Mouse (Mus musculus) 3134 (cell line): ENCODE results near the gene Kcnip4.

ENCODE experiments used
- DNase-seq: peaks from one replicate; pipeline ENCODE4 v3.0.0-alpha.2; 2011; ENCODE audit warnings: low spot score; ENCODE audit not compliant: insufficient read length; ENCODE audit errors: extremely low read depth

Gene Kcnip4

DNA sequence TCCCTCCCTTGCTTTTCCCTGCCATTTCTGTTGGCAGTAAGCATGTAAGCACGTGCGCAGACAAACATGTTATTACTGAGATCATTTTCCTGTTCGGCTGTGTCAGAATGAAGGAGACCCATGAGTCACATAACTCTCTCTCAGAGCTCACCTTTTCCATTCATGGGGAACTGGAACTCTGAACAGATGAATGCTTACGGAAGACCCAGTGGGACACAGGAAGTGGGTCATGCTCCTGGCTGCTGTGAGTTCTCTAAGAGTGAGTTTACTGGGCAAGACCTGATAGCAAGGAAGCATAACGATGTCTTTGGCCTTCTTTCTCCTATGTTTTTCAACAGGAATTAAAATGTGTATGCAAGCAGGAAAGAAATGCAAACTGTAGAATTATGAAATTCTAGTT is 917.8 kb downstream of the Kcnip4 start:
- no peak for DNase-seq

DNA sequence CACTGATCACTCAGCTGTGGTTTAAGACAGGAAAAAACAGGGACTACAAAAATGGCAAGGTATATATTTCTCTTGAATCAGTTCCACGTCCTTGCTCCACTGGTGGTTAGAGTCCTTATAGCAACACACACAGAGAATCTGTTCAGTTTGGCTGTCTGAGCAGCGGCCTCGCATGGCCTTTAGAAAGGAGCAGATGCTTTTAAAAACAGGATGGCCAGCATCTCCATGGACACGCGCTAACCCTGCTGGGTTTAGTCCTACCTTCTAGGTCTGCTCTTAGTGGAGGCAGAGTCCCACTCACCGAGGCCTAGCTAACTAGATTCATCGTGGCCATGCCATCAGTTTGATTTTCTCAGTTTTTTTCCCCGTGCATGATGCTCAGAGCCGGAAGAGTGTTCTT is 918.4 kb downstream of the Kcnip4 start:
- no peak for DNase-seq

DNA sequence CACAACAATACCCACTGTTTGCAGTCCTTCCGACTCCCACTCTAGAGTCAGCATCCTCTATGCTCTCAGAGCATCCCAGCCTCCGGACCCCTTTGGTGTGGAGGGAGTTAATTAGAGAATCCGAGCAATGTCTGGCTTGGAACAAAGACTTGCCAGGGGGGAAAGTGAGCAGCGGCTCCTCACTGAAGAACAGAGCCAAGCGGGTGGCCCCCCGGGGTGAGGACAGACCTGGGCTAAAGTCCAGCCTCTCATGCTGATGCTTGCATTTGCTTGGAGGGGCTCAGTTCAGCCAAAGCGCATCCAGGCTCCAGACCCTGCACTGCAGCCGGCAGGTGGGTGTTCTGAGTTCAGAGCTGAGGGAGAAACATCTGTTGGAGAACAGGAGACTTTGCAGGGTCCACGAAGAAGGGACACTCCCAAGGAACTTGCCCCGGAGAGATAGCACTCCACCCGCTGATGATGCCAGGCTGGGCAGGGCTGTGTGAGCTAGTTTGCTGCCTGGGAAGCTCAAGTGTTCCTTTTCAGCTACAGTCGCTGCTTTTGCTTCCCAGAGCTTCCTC is 925.1 kb downstream of the Kcnip4 start:
- no peak for DNase-seq

DNA sequence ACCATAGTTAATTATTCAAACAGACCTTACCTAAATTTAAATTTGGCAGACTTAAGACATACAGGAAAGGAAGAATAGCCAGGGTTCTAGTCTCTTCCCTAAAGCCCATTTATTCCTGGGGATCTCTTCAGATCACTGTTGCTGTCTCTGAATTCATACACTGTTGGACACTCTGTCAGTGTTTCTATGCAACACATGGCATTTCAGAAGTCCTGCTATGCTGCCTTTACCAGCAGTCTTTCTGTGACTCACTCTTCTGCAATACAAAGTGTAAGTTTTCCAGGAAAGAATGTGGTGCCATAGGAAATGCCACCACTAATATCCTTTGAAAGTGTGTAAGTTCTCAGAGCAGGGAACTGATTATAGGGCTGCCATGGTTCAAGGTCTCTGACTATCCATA is 936.7 kb downstream of the Kcnip4 start:
- DNase-seq, result no peak

DNA sequence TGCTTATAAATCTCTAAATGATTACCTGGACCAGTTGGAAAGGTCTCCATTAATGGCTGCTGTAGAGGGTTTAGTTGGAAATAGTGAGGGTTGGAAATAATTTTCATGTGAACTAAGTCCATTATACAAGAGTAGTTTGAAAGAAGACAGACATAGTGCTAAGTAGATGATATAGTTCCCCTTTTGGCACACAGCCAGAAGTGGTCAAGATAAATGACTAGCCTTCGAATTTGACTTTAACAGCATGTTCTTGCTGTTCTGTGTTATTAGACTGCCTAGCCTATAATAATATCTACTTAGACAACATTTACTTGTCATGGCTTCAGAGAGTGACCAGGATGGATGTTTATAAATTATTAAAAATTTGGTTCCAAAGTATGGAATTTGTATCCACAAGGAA is 941.3 kb downstream of the Kcnip4 start:
- DNase-seq, result no peak

DNA sequence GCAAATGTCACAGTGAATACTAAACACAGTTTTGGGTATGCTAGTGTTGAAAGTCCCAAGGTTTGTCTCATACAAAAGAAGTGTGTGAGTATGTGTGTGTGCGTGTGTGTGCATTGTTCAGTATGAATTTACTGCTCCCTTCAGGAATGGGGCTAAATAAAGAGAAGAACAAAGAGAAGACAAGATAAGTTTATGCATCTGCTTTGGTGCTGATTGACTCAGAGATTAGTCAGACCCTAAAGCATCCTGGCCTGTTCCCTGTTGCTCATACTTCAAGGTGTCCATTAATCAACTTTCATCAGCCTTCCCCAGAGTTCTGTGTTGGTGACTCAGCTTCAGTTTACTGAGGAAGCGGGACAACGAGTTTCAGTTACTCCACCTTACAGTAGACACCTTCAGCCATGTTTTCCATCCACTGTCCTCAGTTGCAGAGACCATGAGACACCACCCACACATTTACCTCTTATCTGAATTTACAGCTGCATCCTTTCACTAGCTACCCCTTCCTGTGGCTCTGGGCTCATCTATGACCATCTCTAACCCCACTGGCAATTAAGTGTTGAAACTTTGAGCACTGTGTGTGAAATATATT is 960.6 kb downstream of the Kcnip4 start:
- no peak for DNase-seq

DNA sequence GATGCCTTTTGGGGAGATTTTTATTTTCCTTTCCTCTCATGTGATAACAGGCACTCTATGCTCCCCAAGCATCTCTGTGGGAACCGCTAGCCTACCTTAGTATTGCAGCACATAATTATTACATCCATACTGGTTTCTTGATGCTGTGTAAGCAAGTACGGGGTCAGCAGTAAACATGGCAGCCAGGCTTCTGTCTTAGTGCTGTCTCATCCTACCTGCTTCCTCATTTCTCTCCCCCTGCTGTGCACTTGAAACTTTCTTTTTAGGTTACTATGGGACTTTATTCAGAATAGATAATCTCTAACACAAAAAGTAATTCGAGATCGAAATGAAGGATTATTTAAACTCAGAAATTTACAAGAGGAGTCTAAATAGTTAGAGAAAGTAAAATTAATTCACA is 973.0 kb downstream of the Kcnip4 start:
- DNase-seq, result no peak

DNA sequence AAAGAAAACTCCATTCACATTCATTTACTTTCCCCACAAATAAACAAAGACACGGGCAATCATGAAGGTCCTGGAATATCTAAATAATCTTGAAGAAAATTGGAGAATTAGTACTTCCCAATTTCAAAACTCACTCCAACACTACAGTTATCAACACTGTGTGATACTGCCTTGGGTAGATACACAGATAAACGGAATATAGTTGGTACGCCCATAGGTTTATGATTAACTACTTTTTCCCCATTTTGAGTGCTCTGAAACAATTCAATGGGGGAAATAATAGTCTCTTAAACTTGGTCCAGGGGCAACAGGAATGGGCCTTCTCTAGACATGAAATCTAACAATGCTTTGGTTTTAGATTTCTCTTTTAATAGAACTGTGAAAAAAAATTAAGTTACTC is 978.9 kb downstream of the Kcnip4 start:
- DNase-seq, result no peak

DNA sequence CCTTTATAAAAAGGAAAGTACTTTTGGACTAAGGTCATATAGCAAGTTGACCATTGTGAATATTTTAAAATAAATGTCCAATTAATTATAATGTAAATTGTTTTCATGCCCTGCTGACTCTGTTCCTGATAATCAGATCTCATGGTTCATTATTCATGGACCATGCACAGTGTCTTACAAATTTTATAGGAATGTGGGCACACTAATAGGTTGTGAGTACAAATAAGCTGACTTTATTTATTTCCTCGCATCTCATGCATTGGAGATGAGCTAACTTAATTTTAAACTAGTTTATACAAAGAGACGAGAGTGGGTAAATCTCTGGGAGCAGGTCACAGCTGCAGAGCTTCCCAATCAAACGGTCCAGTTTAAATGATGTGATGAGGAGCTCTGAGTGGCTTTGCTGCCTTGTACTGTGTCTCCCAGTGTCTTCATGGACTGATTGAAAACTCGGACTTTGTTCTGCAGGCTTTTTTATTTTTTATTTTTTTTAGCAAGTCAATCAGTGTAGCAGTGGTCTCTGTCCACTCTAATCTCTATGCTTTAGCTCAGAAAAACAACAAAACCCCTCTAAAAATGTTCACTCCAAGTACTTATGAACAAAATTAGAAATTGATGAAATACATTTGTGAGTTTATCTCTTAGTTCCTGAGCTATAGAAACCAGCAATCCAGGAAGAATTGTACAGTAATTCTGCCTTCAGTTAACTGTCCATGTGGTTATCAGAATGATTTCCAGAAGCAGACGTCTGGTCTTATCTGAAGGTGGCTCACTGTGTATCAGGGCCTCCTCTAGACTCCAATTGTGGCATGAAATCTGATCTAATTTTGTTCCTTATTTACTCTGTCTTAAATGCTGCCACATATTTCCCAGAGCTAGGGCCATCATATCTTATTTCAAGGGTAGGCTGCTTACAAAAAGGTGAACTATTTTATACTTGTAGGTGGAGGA is 979.6 kb downstream of the Kcnip4 start:
- no peak for DNase-seq

DNA sequence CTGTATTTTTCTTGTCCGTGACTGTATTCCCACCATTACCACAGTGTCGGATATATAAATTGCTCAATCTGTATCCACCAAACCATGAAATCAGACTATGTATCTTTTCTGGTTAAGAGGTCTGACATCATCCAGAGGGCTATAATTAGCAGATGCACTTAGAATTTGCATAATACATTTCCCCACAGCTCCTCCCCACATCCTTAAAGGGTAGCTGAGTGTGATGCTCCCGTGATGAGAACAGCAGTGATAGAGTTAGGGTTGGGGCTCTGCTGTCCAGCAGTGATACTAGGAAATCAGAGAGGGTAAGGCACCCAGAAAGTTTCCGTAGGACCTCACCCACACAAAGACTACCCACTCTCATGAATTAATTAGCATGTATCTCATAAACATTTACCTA is 1006.7 kb downstream of the Kcnip4 start:
- DNase-seq, result no peak

DNA sequence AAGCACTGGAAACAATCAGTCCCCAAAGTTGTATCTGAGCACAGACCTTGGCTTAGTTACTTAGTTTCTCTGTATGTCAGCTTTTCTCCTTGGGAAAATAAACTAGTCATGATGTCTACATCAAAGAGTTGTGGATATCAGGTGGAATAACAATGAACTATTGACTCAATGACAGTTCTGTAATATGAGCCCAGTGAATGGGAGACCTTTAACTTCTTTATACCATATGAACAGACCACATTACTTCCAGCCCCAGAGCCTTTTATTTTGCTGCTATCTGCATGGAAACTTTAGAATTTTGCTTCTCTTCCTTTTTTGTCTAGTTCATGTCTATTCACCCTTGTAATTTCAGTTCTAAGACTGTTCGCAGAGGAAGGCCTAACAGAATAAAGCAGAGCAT is 1011.4 kb downstream of the Kcnip4 start:
- DNase-seq, result no peak

DNA sequence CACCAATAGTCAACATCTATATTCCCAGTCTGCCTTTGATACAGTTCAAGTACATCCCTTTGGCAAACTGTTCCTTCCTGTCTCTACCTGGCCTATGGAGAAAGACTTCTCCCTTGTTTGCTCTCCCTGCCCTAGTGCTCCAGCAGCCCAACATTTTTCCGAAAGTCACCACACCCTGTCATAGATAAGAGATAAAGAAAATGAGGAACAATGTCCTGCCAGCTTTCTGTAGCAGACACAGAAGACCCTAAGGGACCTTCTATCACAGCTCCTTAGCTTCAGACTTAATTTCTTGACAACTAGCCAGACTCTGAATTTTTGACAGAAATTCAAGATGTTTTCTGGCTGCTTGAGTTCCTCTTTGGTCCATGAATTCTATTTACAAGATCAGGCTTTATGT is 1013.4 kb downstream of the Kcnip4 start:
- DNase-seq, result no peak

DNA sequence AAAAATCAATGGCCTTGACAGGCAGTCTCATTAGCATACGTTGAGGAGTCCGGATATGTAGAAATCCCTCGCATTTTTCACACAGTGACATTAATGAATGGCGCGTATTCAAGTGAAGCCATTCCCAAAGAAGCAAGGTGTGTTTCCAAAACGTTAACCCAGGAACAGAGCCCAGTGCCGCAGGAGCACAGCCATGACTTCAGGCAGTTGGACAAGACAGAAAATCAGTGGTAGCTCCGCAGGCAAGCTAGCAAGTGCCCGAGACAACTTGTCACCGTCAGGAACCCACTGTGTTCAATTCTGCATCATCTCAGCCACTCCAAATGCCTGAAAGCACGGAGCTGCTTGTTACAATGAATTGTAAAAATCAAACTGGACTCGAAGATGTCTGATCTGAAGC is 1014.5 kb downstream of the Kcnip4 start:
- no peak for DNase-seq

DNA sequence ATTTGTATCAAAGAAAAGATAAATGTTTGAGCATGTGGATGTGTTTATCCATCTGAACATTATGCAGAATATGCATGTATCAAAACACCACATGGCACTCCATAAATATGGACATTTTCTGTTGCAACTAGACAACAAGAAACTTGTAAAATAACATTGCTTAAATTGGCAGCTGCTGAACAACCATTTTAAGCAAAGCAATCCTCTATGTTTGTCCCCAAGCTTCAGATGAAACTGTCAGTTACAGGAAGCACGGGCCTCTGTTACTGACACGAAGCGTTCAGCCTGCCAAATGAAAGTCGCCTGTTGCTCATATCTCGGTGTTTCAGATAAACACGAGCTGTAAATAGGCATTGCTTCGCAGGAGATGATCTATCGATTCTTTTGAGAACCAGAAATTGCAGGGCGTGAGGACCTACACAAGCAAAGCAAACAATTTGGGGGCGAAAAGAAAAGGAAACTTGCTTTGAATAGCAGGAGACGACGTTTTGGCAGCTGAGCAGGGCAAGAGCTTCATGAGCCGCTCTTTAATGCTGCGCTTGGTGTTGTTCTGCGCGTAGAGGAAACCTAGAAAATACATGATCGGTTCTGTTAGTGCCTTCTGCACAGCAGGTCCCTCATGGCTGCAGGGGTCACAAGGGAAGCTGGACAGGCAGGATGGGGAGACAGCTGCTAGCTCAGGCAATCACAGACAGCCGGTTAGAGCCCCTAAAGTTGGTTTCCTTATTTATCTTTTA is 1015.3 kb downstream of the Kcnip4 start:
- no peak for DNase-seq

DNA sequence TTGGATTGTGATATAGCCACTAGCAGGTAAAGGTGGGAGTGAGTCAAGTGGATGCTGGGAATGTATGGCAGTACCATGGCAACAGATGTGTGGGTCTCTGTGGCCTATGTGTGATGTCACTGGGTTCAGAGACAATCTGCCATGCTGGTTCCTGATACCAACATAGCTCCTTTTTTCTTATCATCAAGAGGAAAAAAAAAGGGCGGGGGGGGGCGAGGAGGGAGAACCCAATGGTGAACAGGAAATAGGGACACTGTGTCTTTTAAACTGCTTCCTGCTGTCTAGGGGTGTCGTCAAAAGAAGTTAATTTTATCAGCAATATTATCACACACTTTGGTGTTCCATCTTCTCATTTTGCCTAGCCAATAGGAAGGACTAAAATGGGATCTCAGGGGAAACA is 1021.6 kb downstream of the Kcnip4 start:
- DNase-seq, result no peak

DNA sequence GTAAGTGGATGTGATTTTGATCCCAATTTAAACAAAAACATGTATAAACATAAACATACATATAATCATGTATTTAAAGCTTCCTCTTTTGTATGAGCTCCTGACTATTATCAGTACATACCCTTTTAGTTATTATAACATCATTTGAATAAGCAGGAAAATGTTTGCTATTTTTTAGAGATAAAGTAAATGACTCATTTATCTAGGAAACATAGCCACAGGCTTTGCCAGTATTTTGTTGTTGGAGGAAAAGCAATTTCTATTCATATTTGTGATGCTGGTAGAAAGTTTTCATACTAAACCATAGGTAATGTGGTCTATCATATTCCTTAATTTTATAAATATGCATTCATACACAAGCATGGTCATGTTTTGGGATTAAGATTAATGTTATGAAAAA is 1022.3 kb downstream of the Kcnip4 start:
- DNase-seq, result no peak

DNA sequence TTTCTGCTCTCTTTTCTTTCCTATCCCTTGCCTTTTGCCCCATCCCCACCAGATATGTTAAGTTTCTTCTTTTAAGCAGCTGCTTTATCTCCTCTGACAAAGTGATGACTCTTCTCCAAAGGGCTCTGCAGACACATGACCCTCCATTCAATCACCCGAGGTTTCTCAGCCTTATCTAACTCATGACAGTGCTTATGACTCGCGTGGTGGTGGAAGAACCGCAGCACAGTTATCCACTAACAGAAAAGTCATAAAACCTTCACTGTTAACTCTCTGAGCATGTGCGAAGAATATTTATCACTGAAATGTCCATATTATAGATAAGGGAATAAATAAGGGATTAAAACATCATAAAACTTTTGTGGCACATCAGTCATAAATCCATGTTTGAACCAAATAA is 1024.5 kb downstream of the Kcnip4 start:
- no peak for DNase-seq

DNA sequence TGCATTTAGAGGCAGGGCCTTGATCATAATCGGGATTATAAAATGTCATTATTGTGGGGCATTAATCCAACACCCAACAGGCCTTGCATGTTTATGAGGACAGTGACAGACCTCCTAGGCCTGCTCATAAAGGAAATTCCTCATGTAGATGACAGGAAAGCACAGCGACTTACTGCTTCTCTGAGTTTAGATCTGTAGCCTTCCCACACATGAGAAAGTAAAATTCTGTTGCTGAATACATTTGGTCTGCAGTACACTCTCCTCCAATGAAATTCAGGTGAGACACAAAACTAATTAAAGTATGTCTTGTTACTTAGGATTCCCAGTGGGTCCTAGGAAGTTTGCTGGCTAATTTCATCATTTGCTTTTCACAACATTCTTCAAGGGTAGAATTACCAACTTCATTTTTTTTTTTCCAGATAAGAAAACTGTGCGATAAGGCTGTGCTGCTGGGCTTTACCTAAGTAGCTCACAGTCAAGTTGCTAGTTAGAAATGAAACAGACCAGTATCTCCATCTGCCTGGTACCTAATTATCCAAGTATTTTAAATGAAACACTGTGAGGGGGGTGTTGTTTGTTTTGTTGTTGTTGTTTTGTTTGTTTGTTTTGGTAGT is 1033.7 kb downstream of the Kcnip4 start:
- DNase-seq, result no peak

DNA sequence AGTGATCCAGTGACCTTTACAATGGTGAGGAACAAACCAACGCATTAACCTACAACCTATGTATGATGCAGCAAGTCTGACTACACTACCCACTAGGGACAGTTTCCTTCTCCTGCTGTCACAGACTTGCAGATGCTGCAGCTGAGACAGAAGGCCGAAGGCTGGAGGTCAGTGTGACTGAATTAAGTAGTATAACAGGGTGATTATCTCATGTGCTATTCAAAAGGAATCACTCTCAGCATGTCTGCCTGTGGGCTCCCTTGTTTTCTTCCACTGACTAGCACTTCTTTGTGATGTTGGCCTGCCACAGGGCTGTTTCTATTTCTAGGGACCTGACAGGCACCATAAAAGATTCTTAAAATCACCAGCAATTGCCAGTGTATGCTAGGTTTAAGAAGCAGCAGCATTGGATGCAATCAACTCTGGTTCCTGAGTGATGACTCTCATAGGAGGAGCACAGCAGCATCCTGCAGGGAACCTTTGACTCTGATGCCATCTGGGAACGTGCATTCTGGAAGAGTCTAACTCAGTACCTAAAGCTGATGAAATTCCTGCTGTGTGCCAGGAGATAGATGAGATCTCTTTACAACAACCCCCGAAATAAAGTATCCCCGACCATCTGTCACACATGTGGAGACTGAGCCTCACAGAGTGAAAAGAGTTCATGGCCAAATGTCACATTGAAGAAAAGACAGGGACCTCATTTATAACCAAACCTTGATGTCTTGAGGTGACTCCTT is 1035.0 kb downstream of the Kcnip4 start:
- DNase-seq, result no peak

DNA sequence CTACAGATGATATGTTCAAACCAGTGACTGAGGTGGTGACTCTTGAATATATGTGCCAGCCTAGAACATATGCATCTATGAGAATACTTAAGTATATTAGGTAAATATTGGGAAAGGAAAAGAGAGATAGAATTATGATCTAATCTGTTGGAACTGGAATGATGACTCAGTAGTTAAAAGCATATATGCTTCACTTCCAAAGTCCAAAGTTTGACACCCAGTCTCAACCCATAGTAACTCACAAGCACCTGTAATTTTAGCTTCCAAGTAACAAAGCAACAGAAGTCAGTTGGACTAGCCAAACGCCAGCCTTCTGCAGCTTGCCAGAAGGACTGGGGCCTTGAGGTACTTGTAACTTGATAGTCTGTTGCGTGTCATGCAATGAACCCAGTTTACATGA is 1041.6 kb downstream of the Kcnip4 start:
- no peak for DNase-seq
